Mouse (Mus musculus): Measurements from ENCODE around the gene Tnfrsf1b.

Tnfrsf1b gene

DNA sequence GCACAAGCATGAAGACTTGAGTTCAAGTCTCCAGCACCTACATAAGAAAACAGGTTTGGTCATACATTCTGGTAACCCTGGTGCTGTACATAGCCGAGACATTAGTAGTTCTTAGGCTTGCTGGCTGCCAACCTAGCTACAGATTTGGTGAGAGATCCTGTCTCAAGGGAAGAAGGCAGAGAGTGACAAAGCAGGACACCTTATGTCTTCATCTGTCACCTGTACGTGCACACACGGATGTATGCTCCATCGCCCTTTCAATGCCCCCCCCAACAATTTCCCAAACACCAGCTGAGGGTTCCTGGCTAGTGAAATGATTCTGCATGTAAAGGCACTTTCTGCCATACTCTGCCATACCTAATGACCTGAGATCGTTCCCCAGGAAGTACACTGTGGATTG, 9.5 kb upstream of the Tnfrsf1b start:
- DNase-seq: no peak

GRCm38 (mm10) chr4:145254418-145254817, 7.7 kb upstream of the Tnfrsf1b start:
- DNase-seq: peak; percentile 53 to 64

- DNase-seq: no peak
Measured at GRCm38 (mm10) chr4:145252611-145253010, 5.9 kb upstream of the Tnfrsf1b start.

DNA sequence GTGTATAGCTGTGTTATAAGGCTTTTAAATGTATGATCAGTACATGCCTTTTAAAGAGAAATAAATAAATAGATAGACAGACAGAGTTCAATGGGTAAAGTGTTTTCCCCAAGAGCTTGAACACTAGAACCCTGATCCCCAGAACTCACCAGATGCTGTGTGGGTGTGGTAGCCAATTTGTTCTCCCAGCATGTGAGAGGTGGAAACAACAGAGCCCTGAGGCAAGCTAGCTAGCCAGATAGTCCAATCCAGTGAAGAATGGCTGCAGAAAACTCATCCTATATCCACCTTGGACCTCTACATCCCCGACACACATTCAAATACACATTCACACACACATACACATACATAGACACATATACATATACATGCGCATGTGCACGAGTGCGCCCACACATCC, 4.9 kb upstream of the Tnfrsf1b start:
- DNase-seq: no peak

GRCm38 (mm10) chr4:145250002-145250401, 3.3 kb upstream of the Tnfrsf1b start:
- no peak for DNase-seq

DNA sequence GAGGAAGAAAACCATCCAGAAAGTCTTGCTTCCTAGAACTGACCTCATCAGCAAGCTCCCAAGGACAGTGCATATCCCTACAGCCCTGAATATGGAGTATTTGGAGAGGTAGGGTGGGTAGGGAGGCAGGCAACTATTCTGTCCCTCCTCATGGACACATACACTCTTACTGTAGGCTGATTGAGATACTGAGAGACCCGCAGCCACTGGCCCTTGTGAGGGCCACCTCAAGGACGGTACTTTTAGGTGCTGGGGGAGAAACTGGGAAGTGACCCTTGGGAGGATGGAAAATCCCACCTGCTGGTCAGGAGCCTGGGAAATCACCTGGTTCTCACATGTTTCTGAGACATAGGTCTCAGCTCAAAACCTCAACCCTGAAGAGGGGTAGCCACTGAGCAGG, 886 bp upstream of the Tnfrsf1b start:
- DNase-seq: no peak

DNA sequence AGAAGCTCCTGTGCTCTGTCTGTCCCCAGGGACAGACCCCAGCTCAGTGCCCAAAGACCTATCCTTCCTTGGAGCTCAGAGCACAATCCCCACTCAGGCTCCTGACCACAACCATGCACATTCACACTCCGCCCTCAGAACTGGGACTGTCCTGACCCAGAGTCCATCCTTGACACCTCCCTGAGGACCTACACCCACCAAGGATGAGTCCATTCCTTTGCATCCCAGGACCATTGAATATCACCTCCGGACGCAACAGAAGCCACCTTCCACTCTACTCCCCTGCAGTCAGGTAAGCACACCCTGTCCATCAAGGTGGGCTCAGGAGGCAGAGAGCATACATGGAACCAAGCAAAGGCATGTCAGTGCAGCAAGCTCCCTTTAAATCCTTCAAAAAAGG, 1.1 kb downstream of the Tnfrsf1b start:
- no peak for DNase-seq

- DNase-seq: no peak
Measured at GRCm38 (mm10) chr4:145244676-145245075, 2.0 kb downstream of the Tnfrsf1b start.

DNA sequence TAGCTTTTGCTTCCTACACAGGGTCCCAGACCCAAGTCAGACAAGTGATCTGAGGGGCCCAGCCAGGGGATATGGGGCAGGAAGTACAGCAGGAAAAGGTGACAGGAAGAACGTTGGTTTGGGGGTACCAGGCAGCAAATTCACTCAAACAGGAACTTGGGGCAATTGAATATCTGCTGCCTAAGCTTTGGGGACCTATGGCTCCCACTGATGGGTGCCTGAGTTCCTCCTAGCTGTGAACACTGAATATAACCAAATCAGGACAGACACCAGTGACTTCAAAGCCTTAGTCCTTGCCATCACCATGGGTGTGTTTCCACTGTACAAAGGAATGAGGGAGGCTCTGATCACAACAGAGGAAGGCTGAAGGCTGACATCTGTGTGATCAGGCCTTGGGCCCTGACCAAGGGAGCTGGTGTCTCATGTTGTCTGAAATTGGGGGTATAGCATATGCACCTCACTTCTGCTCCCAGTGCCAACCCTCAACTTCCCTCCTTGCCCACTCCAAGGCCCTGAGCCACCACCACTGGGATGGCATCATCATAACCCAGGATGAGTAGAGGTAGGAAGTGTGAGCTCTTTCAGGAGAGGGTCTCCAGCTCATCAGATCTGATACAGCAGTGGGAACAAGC, 3.8 kb downstream of the Tnfrsf1b start:
- DNase-seq: no peak

DNA sequence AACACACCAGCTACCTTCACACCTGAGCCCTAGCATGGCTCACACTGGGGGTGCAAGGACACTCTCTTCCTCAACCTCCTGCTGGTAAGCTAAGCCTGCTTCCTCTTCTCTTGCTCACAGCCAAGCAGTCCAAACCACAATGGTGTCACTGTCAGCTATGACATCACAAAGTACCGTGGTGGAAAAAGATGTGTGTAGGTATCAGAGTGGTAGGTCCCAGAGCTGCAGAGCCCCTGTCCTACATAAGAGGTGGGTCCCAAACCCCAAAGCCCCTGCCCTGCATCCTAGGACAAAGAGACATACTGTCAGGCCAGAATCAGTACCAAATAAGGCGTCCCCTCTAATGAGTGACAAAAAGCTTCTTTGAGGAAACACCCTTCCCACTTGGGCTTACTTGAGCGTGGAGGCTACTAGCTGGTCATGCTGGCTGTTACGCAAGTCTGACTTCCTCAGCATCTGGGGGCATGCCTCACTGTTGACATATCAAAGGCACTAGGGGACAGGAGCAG, 5.9 kb downstream of the Tnfrsf1b start:
- peak; percentile 48 to 53 for DNase-seq

DNA sequence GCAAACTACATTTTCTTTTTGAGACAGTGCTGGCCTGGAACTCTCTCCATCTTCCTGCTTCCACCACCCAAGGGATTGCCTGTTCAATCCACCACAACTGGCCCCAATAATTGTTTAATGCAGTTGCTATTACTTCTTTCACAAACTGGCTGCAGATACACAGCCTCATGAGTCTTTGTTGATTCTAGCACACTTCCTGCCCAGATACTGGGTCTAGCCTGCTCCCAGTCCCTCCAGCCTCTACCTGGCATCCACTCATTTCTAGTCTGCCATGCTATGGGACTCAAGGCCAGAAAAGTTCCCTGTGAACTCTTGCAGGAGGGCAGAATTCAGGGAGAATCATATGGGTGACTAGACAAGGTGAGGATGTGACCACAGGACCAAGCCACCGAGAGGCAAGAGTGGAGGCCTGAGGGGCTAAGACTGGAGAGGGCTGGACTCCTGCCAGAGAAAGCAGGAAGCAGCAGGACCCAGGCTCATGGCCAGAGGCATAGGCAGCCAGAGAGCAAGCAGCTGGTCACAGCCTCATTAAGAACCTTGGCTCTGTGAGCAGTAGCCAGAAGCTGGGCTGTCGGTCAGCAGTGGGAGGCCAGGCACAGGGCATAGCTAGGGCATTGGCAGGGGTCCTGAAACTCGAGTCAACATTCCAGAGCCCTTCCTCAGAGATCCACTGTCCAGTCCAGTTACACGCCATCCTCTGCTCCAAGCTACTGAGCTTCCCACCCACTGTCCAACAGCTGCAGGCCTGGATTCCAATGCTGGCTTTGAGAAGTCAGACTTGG, 7.4 kb downstream of the Tnfrsf1b start:
- DNase-seq: no peak

DNA sequence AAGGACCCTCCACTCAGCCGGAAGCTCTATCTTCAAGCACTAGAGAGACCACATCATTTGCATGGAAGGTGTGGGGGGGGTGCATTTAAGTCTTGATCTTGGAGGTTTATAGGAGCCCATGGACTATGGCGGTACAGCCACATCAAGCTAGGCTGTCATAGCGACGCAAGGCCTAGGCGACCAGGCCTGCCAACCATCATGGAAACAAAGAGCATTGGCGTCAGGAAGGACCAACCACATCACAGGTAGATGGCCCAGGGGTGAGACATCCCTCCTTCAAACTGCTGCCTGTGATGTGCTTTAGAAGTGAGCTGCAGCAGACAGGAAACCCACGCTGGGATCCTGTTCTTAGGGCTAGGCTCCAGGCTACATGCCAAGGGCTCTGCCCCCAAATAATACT, 10.6 kb downstream of the Tnfrsf1b start:
- DNase-seq: no peak

- DNase-seq: peak in 1 of 2 experiments; percentile 37
Measured at GRCm38 (mm10) chr4:145233487-145234228, 13.0 kb downstream of the Tnfrsf1b start.

DNA sequence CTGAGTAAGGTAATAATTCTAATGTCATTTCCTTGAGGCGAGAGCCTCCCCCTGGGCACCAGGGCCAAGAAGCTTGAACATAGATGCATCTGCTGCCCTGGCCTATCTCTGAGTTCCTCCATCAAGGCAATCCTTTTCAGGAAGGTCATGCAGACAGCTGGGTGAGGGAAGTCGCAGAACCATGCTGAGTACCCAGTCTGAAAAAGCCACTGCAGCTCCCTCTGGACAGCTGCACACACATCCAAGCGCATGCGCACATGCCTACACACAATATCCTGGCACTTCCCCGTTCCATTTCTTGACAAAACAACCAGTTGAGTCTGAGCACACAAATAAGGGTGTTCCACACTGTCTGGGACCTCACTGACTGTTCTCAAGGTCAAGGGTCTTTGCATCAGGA, 14.9 kb downstream of the Tnfrsf1b start:
- no peak for DNase-seq

- DNase-seq: no peak
Measured at GRCm38 (mm10) chr4:145230647-145231046, 16.0 kb downstream of the Tnfrsf1b start.

- DNase-seq: no peak
Measured at GRCm38 (mm10) chr4:145229524-145230163, 17.0 kb downstream of the Tnfrsf1b start.

DNA sequence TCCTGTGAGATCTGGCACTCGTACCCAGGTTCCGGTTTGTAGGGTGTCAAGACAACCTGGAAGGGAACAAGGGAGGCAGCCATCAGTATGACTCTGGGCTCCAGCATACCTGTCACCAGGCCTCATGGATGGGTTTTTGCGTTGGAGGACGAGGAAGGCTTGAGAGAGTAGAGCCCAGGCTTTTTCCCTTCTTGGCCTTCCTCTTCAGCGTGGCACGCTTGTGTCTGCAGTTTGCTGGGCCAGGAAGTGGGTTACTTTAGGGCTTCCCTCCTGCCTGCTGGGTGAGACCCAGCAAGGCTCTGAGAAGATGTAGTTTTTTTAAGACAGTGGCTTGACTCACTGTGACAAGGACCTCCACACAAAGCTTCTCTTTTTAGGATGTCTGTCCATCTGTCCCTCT, 17.6 kb downstream of the Tnfrsf1b start:
- DNase-seq: no peak

DNA sequence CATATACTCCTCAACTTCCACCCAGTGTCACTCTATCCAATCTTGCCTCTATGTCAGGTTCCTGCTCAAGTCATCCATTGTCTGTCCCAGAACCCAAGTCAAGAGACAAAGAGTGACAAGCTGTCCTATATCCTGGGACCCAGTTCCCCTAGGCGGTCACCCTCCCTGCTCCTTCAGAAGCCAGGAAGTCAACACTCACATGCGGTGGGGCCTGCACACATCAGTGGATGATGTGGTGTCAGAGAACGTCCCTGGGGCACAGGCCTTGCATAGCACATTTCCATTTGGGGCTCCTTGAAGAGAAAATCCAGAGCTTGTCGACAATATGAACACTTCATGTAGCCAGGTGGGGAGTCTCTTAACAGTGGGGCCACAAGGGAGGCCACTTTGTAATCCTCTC, 22.1 kb downstream of the Tnfrsf1b start:
- no peak for DNase-seq

GRCm38 (mm10) chr4:145222064-145222463, 24.6 kb downstream of the Tnfrsf1b start:
- DNase-seq: no peak

- DNase-seq: no peak
Measured at GRCm38 (mm10) chr4:145221379-145221778, 25.3 kb downstream of the Tnfrsf1b start.

DNA sequence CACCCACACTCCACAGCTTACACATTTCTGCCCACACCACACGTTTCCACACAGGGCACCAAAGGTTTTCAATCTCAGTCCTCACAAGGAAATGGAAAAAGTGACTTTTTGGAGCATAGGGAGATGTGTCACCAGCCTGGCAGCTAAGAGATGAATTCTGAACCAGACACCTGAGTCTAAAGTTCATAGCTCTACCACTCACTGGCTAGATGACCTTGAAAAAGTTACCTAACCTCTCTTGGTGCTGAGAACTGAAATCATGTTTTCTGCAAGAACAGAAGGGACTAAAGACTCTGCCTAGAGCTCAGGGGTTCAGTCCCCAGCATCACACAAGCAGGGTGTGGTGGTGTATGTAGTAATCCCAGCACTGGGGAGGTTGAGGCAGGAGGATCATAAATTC, 26.7 kb downstream of the Tnfrsf1b start:
- no peak for DNase-seq

DNA sequence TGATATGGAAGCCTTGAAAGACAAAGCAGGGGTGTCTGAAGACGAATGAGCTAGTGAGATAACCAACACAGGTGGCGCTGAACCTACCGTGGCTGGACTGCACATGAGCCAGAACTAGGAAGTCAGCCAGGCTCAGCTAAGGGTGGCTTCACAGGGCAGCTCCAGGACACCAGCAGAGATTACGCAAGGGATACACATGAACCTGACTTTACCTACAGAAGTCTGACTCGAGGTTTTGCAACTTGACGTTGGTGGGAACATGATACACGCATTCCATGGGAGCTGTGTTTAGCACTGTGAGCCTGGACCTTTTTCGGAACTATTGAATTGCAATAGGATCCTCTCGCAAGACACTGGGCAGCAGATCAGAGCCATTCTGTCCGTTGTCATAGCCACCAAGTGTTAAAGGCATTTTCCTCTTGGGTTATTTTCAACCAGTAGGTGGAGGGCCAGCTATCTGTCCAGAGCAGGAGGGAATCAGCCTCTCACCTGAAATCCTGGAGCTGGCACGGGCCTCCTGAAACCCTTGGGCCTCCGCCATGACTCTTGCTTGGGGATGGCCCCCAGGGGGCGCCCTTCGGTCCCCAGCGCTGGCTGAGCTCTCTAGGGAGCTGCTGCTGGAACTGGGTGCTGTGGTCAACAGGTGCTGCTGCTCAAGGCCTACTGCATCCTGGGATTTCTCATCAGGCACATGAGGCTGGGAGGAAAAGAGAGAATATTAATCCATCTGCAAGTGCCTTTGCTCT, 27.3 kb downstream of the Tnfrsf1b start:
- DNase-seq: peak; percentile 42 to 72
